Mouse (Mus musculus) CD4-positive, CD25-positive, alpha-beta regulatory T cell, adult 2 months (primary cell): Measurements from ENCODE around the gene Lama5.
A peak's percentile ranks its signal among the peaks of the same experiment; 100 is the strongest.

ENCODE experiments used
- DNase-seq: peaks from one replicate; pipeline ENCODE4 v3.0.0-alpha.2; 2012; ENCODE audit warnings: low read depth, low spot score

Lama5 gene

GRCm38 (mm10) chr2:180224647-180225043, 1.0 kb downstream of the Lama5 start:
- no peak for DNase-seq

GRCm38 (mm10) chr2:180222250-180222649, 3.4 kb downstream of the Lama5 start:
- DNase-seq: peak; percentile 18

- no peak for DNase-seq
Measured at GRCm38 (mm10) chr2:180221051-180221450, 4.6 kb downstream of the Lama5 start.

GRCm38 (mm10) chr2:180220165-180220564, 5.5 kb downstream of the Lama5 start:
- DNase-seq: no peak

- no peak for DNase-seq
Measured at GRCm38 (mm10) chr2:180219145-180219943, 6.3 kb downstream of the Lama5 start.

GRCm38 (mm10) chr2:180218677-180219076, 7.0 kb downstream of the Lama5 start:
- no peak for DNase-seq

GRCm38 (mm10) chr2:180218241-180218640, 7.4 kb downstream of the Lama5 start:
- DNase-seq: no peak

- no peak for DNase-seq
Measured at GRCm38 (mm10) chr2:180217587-180217986, 8.1 kb downstream of the Lama5 start.

GRCm38 (mm10) chr2:180216921-180217320, 8.7 kb downstream of the Lama5 start:
- no peak for DNase-seq

- DNase-seq: no peak
Measured at GRCm38 (mm10) chr2:180215951-180216350, 9.7 kb downstream of the Lama5 start.

GRCm38 (mm10) chr2:180215011-180215461, 10.6 kb downstream of the Lama5 start:
- DNase-seq: no peak

GRCm38 (mm10) chr2:180214352-180214978, 11.2 kb downstream of the Lama5 start:
- DNase-seq: no peak

- DNase-seq: no peak
Measured at GRCm38 (mm10) chr2:180212255-180212654, 13.4 kb downstream of the Lama5 start.

GRCm38 (mm10) chr2:180208976-180209375, 16.7 kb downstream of the Lama5 start:
- no peak for DNase-seq

- DNase-seq: peak; percentile 53
Measured at GRCm38 (mm10) chr2:180207840-180208239, 17.8 kb downstream of the Lama5 start.

GRCm38 (mm10) chr2:180205956-180206280, 19.7 kb downstream of the Lama5 start:
- DNase-seq: no peak

- DNase-seq: no peak
Measured at GRCm38 (mm10) chr2:180205083-180205955, 20.3 kb downstream of the Lama5 start.

- DNase-seq: no peak
Measured at GRCm38 (mm10) chr2:180204501-180204900, 21.2 kb downstream of the Lama5 start.

- DNase-seq: no peak
Measured at GRCm38 (mm10) chr2:180202805-180203204, 22.9 kb downstream of the Lama5 start.

- DNase-seq: no peak
Measured at GRCm38 (mm10) chr2:180202263-180202662, 23.4 kb downstream of the Lama5 start.

GRCm38 (mm10) chr2:180201303-180201702, 24.4 kb downstream of the Lama5 start:
- no peak for DNase-seq

GRCm38 (mm10) chr2:180200681-180201080, 25.0 kb downstream of the Lama5 start:
- DNase-seq: no peak
